Mouse (Mus musculus) kidney, adult 11 months (tissue): ENCODE measurements around the gene Kcnh5.

Experiments
- DNase-seq: peaks from one replicate; pipeline ENCODE4 v3.0.0; 2022

Gene Kcnh5

DNA sequence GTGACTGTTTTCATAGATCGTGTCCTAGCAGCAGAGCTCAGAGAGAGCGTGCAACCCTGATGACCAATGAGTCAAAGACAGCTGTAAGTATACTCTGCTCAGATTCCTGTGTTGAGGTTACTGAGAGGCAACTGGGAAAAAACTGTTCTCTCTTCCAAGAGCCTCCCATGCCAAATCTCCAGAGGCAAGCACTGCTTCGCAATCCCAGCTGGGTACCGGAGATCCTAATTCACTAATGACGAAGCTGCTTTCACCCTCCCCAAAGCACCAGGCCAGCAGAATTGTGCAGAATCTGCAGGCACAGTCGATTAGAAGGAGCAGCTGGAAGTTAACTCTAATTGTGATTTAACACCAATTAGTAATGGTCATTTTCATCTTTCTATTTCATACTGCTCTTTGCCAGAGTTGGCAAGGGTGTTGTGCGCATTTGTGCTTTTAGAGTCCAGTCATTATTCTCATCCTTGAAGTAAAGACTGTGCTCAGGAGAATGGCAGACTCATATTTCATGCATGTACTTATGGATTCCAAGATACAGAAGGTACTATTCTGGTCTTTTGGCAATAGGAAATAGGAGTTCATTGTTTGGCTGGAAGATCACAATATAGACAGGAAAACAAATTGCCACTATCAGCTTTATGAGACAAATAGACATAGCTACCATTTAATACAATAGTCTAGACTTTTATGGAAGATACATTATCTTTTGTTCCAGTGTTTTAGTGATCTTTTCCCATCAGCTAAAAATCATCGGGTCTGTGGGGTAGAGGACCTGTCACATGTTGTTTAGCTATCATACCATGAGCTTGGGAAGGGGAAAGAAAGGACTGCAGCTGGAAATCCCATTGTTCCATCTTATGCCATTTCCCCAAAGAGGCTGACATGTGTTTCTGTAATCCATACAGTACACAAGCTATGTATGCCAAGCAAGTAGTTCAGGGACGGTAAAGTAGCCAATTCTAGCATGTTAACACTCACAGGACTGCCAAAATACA, 225.7 kb downstream of the Kcnh5 start:
- DNase-seq = no peak

DNA sequence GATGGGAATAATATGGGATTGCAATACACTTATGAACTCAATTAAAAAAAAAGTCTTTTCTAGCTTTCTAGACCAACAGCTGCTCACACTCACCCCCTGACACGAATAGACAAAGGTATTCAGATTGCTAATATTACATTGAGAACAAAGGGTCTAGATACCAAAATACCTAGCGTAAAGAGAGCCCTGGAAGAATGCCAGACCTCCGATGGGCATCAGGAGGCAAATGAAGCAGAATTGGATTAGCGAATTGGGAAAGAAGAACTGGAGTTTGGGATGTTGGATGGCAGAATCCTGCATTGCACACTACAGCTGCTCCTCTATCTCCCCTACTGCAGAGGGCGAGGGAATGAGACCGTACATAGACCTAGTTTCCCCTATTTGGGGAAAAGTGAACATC, 275.8 kb downstream of the Kcnh5 start:
- DNase-seq = no peak

DNA sequence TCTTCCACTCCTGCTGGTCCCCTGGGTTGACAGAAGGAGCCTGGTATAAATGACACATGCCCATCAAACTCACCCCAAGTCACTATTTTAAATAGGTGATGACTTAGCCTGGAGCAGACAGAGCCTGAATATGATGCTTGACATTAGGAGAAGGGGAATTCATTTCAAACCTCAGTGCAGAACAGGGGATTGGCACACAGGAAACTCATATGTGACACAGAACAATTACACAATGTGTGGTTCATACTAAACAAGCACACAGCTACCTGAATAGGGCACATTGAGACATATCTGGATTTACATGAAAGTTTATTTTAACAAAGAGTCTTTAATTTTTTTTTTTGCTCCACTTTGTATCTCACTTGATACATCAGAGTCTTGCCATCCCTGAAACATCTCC, 276.4 kb downstream of the Kcnh5 start:
- DNase-seq = no peak

DNA sequence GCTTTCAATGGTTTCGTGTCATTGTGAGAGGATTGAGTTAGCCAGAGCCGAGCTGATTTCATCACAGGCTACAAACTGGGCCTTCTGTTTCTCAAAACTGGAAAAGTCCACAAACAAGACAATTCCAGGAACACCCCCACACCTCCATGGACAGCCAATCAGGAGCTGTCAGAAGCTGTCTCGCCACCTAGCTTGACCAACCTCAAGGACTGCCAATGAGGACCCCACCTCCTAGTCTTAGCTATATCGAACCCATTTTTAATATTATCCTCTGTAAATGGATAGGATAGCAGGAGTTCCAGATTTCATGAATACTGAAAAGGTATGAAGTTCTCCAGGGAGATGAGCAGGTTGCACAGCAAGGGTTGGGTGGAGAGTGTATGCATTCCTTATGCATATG, 278.1 kb downstream of the Kcnh5 start:
- no peak for DNase-seq

DNA sequence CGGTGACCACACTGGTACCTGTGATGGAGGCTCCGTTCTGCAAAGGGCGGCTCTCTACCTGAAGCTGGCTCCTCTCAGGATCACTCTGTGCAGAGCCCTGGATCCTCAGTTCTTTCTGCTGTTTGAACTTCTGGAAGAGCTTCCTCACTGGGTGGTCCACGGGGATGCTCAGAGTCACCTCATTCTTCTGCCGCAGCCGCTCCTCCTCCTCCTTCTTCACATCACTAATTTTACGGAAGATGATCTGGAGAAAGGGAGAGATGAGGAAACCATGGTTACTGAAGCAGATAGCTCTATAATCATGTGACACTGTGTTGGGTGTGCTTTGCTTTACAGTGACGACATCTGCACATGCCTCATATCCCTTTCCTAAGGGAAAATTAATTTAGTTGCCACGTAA, 278.9 kb downstream of the Kcnh5 start:
- no peak for DNase-seq

DNA sequence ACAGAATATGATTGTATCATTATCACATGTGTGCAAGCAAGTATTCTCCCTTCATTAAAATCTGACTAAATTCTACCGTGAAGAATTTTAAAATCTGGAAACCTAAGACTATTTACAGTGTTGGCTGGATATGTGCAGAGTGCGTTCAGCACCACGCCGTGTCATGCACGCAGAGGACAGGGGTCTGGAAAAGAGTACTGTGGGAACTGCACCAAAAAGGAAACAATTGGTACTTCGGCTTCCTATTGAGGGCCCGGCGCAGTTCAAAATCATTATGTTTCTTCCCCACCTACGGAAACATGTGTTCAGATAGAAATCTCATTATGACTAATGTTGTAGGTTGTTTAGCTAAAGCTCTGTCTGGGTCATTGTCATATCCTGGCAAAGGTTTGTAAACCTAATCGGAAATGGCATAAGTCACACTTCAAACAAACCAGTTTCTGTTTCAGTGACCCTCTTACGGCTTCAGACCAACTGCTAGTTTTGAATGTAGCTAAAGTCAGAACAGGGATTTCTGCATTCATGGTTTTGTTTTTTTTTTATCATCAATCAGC, 282.2 kb downstream of the Kcnh5 start:
- DNase-seq = no peak

DNA sequence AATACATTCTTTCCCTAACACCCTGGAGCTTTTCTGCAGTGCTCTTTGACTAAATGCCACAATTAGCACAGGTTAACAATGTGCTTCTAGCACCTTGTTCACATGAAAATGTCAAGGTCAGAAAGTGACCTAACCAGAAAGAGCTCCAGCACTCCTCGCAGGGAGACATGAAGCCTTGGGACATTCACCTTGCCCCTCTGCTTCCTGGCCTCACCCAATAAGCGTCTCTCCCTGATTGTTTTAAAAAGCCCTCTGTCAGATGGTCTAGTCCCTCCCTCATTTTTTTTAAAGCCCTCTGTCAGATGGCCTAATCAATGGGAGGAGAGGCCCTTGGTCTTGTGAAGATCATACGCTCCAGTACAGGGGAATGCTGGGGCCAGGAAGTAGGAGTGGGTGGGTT, 287.7 kb downstream of the Kcnh5 start:
- no peak for DNase-seq

DNA sequence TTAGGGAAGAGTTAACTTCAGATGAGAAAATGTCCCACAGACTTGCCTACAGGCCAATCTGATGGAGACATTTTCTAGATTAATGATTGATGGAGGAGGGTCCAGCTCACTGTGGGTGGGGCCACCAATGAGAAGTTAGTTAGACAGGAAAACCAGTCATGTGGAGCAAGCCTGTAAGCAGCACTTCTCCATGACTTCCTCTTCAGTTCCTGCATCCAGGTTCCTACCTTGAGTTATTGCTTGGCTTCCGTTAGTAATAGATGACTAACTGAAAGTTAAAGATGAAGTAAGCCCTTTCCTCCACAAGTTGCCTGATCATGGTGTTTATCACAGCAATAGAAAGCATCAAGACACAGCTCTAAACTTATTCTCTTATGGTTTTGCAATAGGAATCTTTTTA, 290.1 kb downstream of the Kcnh5 start:
- no peak for DNase-seq

DNA sequence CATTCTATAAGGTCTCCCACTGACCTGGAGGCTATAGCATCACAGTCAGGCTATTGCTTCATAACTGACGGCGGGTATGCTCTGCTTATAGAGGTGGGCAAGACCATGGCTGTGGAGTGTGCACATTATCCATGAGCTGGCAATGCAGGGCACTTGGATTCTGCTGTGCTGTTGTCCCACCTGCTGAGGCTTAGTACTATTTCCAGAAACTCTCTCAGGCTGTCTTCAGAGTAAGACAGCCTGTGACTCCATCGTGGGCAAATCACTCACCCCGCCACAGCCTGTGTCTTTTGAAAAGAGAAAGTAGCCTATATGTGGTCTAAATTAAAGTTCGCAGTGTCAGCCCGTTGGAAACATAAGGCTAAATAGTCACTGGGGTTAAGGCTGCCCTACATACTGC, 295.8 kb downstream of the Kcnh5 start:
- DNase-seq = no peak

DNA sequence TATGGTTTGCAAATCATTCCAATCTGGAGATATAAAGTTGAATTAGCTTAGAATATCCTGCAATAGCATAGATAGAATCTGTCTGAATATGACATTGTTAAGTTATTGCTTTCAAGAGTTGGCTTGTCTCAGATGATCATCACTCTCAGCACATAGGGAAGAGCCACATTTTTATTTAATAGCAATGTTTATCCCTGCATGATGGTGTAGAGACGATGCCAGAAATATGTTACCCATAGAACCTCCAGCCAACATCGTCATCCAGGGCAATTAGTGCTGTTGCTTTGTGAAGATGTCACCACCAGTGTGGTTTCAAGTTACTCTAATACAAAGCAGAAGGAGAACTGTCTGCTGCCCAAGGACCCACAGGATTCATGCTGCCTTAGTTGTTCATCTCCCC, 321.5 kb downstream of the Kcnh5 start:
- DNase-seq = no peak

DNA sequence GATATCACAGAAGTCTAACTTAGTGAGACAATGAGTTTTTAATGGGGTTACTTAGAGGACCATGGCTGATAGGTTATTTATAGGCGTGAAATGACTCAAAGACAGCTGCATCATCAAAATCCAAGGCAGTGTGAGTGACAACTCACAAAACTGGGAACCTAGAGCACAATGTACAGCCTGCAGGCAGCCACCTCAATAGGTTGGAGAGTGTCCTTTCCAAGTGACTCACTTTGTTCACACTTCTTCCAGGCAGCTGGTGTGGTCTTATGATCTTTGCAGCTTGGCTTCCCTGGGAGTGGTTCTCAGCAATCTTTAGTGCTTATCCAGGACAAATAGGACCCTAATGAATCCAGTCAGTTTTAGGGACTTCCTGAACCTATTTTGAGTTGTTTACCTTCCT, 322.9 kb downstream of the Kcnh5 start:
- DNase-seq = no peak

DNA sequence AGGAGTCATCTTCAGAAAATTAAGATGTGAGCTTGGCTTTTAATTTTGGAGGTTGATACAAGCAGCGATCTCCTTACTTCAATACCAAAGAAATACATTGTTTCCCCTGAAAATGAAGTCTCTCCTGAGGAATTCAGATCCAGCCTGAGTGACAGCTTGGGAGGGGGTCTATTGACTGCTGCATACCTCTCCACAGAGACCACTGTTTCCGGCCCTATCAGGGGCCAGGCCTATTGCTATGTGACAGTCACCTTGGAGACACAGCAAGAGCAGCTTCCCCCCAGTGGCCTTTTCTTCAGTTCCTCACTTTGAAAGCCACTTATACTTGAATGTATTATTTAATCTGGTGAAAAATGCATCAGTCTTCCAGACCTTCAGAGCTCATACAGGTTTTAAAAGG, 326.8 kb downstream of the Kcnh5 start:
- no peak for DNase-seq

DNA sequence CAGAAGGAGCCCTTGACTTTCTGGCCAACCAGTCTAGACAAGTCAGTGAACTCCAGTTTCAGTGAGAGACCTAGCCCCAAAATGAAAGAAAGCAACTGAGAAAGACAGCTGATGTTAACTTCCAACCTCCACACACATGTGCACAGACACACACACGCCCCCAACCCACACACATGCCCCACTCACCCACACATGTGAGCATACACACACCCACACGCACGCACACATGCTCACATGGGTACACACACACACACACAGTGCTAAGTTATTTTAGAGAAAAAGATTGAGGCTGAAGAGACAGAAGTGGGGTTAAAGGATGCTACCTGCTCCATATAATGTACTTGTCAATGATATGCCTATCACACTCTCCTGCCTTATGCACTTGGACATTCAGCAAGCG, 327.2 kb downstream of the Kcnh5 start:
- no peak for DNase-seq

DNA sequence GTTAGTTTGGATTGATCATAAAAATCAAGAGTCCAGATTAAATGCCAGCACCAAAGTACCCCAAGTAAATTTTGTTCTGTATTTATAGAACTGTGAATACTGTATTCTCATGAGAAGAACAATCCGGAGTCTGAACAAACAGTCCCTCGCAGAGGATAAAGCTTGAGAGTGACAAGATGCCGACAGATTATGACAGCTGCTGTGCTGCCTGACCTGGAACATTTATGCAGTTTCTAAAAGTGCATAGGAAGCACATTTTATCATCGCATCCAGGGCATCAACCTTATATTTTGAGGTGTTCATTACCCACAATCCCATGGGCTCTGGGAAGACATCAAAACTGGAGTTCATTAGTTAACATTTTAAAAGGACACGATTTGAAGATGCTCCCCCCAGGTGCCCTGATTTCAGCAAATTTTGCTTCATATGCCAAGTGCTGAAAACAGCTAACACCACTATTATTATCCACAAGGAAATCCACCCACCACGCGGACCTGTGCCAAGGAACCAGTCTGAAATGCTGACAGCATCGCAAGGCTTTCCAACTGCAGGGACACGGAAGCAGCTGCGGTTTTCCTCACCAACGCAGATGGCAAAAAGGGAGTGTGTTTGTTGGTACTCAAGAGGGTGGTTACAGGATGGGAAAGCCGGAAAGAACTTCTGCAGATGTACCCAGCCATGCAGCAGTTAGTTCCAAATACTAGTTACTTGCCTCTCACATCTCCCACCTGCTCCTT, 328.4 kb downstream of the Kcnh5 start:
- DNase-seq = no peak
